Mouse (Mus musculus) c-Kit-positive CD71-negative TER-119-negative erythroid progenitor cells, embryonic 14.5 days (primary cell): ENCODE measurements around the gene Mkrn3.

Experiments used
- DNase-seq: peaks from one replicate; pipeline ENCODE4 v3.0.0-alpha.2; 2013; ENCODE audit warnings: low read depth

Gene Mkrn3

DNA sequence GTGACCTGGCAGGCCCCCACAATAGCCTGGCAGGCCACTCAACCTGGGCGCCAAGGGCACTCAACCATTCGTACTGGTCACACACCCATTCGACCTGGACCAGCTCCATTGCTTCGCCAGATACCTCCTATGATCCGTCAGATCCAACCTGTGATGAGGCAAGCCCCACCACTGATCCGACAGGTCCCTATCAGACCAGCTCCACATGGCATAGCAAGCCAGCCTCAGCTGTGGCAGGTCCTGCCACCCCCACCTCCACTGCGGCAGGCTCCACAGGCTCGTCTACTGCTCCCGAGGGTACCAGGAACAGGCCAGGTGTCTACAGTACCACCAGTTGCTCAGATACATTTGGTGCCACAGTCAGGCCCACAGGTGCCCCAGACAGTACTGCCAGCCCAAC is 41.4 kb downstream of the Mkrn3 start:
- no peak for DNase-seq

DNA sequence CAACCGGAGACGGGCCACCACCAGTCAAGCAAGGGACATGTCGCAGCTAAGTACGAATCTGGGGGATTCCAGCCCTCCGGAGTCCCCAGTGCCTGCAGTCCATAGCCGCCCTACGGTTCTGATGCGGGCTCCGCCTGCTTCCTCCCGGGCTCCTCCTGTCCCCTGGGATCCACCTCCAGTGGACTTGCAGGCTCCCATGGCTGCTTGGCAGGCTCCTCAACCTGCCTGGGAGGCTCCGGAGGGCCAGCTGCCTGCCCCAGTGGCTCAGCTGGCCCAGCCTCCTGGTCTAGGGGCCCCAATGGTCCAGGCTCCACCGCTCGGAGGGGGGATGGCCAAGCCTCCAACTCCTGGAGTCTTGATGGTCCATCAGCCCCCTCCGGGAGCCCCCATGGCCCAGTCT is 42.6 kb downstream of the Mkrn3 start:
- no peak for DNase-seq

DNA sequence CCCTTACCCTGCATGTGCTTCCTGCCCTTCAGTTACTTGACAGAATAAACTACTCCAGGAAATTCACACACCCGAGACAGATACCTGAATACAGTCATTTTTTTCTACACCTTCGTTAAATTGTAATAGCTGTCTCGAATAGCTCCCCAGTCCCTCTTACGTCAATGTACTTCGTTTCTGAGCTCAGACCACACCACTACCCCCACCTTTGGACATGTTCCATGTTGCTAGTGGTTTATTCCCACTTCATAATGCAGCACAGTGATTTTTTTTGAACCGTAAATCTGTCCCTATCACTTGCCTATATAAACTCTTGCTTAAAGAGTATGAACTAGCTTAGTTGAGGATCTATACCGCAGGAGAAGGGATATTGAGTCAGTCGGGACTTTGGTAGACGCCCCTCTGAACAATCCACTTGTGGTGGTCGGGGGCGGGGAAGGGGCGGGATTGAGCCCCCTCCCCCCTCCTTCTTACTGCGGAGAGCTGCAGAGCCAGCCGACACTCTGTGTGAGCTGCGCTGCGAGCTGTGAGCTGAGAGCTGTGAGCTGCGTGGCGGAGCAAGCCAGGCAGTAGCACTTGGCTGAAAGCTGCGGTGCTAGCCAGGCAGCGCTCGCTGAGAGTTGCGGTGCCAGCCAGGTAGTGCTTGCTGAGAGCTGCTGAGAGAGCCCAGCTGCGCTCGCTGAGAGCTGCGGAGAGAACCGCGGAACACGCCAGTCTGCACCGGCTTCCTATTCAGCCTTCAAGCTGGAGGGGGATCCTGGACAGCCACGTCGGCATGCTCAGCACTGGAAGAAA is 43.2 kb downstream of the Mkrn3 start, which contains the start of gene Magel2:
Gene Magel2 (plus strand): TSS at position 501 of the 795 bp plus-strand sequence.
- no peak for DNase-seq

DNA sequence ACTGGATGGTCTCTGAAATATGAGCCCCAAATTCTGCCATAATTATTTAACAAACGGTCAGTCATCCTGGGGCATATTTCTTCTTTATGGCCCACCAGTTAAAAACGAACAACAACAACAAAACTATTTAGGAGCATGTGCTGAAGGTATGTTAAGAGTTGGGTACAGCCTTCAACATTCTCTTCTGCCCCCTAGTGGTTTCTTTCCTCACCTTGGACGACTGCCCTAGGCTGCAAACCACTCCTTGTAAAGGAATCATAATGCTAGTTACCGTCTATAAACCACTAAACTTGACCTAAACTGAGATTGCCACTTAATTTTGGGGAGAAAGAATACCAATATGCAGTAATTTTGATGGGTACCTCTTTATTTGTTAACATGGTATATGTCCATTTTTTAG is 44.3 kb downstream of the Mkrn3 start:
- DNase-seq, result no peak
